Mouse (Mus musculus) A20 (cell line): Measurements from ENCODE around the gene Uck2.

Source experiments
- DNase-seq: peaks from one replicate; pipeline ENCODE4 v3.0.0-alpha.2; 2011; ENCODE audit warnings: low read depth, low spot score

The Uck2 gene

DNA sequence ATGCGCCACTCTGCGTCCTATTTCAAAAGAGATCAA lies at the start of gene Uck2:
Gene Uck2 (minus strand): TSS at position 1 of the 36 bp plus-strand sequence.
- no peak for DNase-seq

DNA sequence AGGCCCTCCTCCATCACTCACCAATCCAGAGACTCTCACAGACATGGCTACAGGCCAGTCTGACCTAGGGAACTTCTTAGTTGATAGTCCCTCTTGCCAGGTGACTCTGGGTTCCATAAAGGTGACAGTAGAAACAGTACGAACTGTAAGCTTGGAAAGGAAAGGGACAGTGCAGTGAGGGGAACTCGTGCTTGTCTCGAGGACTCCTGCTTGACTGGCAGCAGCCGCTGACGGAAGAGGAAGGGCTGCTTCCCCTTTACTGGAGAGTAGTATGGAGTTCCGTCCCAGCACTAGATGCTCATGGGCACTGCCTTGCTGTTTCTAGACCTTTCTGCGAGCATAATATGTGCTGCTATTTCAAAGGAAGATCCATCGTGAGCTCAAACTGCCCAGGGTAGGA lies 46.0 kb upstream of the Uck2 start:
- no peak for DNase-seq

DNA sequence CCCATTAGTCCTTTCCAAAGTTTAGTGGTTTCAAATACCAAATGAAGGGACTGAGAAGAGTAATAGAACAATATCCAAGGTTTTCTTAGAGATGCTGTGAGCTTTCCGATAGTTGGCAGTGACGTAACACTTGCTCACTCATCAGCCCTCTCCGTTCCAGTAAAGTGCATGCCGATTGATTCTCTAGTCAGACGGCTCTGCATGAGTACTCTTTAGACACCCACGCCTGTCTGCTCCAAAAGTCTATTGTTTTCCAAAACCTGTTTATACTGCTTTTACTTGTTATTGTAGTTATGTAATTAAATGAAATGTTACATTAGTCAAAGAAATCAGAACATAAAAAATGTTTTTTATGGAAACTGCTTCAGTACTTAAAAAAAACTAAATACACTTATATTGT lies 43.7 kb upstream of the Uck2 start:
- DNase-seq = no peak

DNA sequence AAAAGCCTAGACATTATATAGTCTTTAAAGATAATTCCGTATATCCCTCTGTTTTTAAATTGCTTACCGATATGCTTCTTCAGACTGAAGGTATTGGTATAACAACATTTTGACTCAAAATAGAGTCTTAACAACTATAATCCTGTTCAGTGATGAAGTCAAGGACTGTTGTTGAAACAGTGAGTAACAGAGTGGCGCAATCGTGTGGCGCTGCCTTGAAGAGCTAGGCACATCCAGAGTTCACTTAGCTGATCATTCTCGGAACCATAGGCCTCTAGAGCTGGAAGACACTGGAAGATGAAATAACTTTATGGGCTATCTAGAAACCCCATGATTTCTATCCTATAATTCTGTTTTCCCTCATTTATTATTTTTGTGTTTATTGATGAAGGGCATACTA lies 36.6 kb upstream of the Uck2 start:
- DNase-seq = no peak

- DNase-seq = peak; percentile 26
These were observed 28.1 kb upstream of the Uck2 start for GRCm38 (mm10) chr1:167313220-167313619.

GRCm38 (mm10) chr1:167312367-167312766 lies 27.2 kb upstream of the Uck2 start:
- no peak for DNase-seq

DNA sequence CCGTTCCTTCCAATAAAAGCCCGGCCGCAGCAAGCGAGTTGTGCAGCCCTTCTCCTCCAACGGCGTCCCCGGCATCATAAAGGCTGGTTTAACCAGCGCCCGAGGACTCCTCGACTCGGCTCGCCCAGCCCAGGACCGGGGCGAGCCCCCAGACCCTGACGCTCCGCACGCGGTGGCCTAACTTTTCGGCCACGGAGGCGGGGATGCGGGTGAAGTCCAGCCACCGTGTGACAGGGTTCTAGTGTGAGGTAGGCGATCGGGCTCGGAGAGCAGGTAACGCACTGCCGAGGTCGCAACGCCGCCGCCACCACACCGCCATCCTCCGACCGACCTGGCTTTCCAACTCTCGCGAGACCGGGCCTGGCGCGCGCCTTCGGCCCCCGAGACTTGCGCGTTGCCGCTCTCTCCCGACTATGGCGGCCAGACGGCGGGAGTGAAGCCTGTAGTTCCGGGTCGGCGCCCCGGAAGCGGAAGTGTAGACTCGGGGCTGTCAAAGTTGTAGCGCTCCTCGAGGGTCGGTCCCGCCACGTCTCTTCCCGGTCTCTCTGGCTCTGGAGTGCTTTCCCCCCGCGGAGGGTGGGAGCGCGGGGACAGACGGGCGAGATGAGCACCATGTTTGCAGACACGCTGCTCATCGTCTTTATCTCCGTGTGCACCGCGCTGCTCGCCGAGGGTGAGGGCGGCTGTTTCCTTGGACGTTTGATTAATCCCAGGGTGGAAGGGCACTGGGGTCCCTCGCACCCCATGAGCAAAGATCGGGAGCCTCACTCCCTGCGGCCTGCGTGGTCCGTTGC lies 23.3 kb upstream of the Uck2 start, which contains the start of gene Tmco1:
Gene Tmco1 (plus strand): TSS at position 118 of the 794 bp plus-strand sequence.
- DNase-seq = peak; percentile 97

- DNase-seq = peak; percentile 56
These were observed 22.6 kb upstream of the Uck2 start for GRCm38 (mm10) chr1:167307674-167308073.

GRCm38 (mm10) chr1:167306451-167307240 lies 21.5 kb upstream of the Uck2 start:
- DNase-seq = peak; percentile 85

- DNase-seq = no peak
These were observed 20.5 kb upstream of the Uck2 start for GRCm38 (mm10) chr1:167305501-167306137.

DNA sequence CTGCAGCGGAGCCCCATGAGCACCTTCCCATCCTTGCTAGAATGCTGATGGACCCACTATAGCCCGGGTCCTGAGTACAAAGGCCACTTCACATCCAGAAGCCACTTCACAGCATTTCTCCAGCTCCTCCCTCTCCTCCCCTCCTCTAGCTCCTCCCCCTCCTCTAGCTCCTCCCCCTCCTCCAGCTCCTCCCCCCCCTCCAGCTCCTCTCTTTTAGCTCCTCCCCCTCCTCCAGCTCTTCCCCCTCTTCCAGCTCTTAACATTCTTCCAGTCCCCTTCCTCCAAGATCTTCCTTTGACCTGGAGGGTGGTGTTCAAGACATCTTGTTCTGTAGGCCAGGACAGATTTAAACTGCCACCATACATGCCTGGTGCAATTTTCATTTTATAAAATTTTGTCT lies 15.0 kb upstream of the Uck2 start:
- peak; percentile 26 for DNase-seq

GRCm38 (mm10) chr1:167295679-167296402 lies 10.7 kb upstream of the Uck2 start:
- no peak for DNase-seq

DNA sequence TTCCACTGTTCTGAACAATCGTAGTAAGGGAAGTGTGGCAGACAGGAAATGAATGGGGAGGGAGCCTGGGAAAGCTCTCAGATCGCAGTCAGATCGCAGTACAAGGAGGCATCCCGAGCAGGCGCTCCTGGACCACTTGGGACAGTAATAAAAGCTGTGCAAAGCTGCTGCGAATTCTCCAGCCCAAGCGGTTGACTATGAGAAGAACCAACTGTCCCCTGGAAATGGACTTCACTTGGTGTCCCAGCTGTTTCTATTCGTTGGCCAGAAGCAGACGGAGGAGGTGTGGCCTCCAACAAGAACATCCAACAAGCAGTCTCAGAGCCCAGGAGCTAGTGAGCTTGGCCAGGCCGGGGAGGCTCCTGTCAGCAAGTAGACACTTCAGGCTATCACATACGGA lies 7.3 kb upstream of the Uck2 start:
- DNase-seq = no peak

DNA sequence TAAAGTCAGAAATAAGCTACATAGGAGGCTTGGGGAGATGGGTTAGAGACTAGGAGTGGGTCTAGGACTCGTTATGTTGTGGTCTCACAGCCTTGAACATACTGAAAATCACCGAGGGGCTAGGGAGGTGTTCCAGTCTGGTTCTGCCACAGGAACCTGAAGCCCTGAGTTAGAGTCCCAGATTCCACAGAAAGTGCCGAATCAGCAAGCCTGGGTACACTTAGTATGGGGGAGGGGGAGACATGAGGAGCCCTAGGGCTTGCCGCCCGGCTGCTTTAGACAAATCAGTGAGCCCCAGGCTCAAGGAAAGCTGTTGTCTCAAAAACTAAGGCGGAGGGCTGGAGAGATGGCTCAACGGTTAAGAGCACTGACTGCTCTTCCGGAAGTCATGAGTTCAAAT lies 6.5 kb upstream of the Uck2 start:
- no peak for DNase-seq

DNA sequence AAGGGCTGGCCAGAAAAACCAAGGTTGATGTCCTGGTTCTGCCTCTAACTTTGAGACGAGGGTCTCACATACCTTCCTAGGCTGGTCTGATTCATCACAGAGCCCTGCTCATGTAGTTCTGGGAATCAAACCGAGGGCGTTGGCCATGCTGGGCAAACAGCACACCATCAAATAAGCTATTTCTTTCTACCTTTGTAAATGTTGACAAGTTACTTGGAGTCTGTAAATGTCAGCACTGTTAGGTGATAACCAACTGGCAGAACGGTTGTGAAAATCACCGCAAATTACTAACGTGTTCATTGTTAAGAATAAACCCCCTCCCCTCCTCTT lies 5.1 kb upstream of the Uck2 start:
- DNase-seq = no peak

- DNase-seq = no peak
These were observed 4.6 kb upstream of the Uck2 start for GRCm38 (mm10) chr1:167289567-167290262.

- DNase-seq = no peak
These were observed 3.8 kb upstream of the Uck2 start for GRCm38 (mm10) chr1:167288665-167289538.

- DNase-seq = no peak
These were observed 2.0 kb upstream of the Uck2 start for GRCm38 (mm10) chr1:167287156-167287555.

GRCm38 (mm10) chr1:167285356-167285755 lies 236 bp upstream of the Uck2 start:
- DNase-seq = no peak

- peak; percentile 93 for DNase-seq
These were observed 242 bp downstream of the Uck2 start for GRCm38 (mm10) chr1:167284837-167285319.
